Mouse (Mus musculus) stomach, postnatal 0 days (tissue): ENCODE measurements at regions not wholly inside any gene's neighbourhood (a gene's known extent, or its start where the extent isn't known, plus 50 kb on each side); places are given as distances from the start of the nearest gene placed in this dataset.

Source experiments
- CTCF ChIP-seq: IDR thresholded peaks from 2 replicates; pipeline ENCODE4 v1.5.1; 2016; ENCODE audit warnings: antibody characterized with exemption, low read depth, mild to moderate bottlenecking, moderate library complexity
- EP300 ChIP-seq: optimal IDR thresholded peaks from 2 replicates; pipeline ENCODE3; 2016; ENCODE audit warnings: antibody characterized with exemption

DNA sequence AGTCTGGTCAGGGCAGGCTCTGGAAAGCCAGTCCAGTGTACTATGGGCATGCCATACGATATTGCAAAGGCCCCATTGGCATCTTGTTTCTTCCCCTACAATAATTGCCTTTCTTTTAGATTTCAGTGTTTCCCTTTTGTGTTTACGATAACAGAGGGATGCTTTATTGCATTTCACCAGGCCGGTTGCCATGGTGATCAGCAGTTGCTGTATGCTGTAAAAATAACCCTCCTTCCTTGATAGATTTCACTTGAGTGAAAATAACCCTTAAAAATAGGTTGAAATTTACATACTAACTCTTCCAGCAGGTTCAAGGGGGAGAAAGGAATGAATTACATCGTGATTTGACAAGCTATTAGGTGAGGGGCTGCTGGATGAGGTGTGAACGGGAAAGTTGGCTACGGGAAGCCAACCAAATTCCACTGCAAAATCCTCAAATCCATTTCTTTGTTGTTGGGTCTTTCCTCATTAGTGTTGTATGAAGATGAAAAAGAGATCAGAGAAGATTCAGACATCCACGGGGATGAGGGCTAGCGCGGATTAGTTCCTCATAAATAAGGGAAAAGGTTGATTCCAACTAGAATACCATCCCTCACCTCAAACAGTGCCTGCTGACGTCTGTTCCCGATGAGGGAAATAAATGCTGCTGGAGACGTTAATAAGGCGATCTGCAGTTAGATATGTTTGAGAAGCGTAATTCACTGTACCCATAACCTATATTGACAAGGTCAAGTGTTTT lies 539.6 kb downstream of the Nuf2 start:
- TF ChIP-seq CTCF, result no peak
- TF ChIP-seq EP300, result no peak
